Mouse (Mus musculus): ENCODE results near the gene Rps11. TPM values are rescaled to one million over a fixed set of nuclear protein-coding genes. Genes with fewer than 3 reads are reported as not detected.
"Not testable (repeated sequence)": the region's sequence is repeated elsewhere in the genome, so short reads cannot be mapped to it uniquely, and the experiment has no call there.

Rps11 gene
- polyA plus RNA-seq, 1 experiment from 2014 or later: 1,484 TPM

GRCm38 (mm10) chr7:45119780-45120709, 4.2 kb downstream of the Rps11 start:
- Histone ChIP-seq H3K27ac (peak overlapping the region; percentile 35; the same call in 1 of the 2 replicates), H3K4me1 (peaks cover 29% of the 10 kb centered on the region), H3K9me3 (no peaks in the 10 kb centered on the region), H3K36me3 (peaks cover 44% of the 10 kb centered on the region), H3K27me3 (no peaks in the 10 kb centered on the region), H3K4me2 (no peak overlapping the region), H3K4me3 (no peak overlapping the region), H3K9ac (no peak overlapping the region)
- 76% methylated on average over 5 of the region's 5 CpGs for WGBS
- ATAC-seq (ENCODE audit: insufficient number of reproducible peaks, low FRiP score, low TSS enrichment, low read depth): no peak

- Histone ChIP-seq H3K4me3 (no peak overlapping the region), H3K27ac (no peak overlapping the region), H3K9me3 (no peaks in the 10 kb centered on the region), H3K4me1 (peaks cover 23% of the 10 kb centered on the region), H3K9ac (no peak overlapping the region), H3K27me3 (no peaks in the 10 kb centered on the region), H3K36me3 (peaks cover 43% of the 10 kb centered on the region), H3K4me2 (no peak overlapping the region)
- no peak for ATAC-seq (ENCODE audit: insufficient number of reproducible peaks, low FRiP score, low TSS enrichment, low read depth)
- 84% methylated on average over 6 of the region's 6 CpGs for WGBS
Observed at GRCm38 (mm10) chr7:45118336-45118735, 5.9 kb downstream of the Rps11 start.

- Histone ChIP-seq H3K4me1 (peaks cover 15% of the 10 kb centered on the region), H3K4me3 (no peak overlapping the region), H3K27me3 (no peaks in the 10 kb centered on the region), H3K9ac (no peak overlapping the region), H3K9me3 (no peaks in the 10 kb centered on the region), H3K4me2 (no peak overlapping the region), H3K27ac (no peak overlapping the region), H3K36me3 (peaks cover 36% of the 10 kb centered on the region)
- ATAC-seq (ENCODE audit: insufficient number of reproducible peaks, low FRiP score, low TSS enrichment, low read depth): no peak
- 83% methylated on average over 8 of the region's 8 CpGs for WGBS
Observed at GRCm38 (mm10) chr7:45117566-45117965, 6.7 kb downstream of the Rps11 start.

- Histone ChIP-seq H3K9me3 (no peaks in the 10 kb centered on the region), H3K4me1 (no peaks in the 10 kb centered on the region), H3K27me3 (no peaks in the 10 kb centered on the region), H3K9ac (no peak overlapping the region), H3K4me3 (no peak overlapping the region), H3K27ac (no peak overlapping the region), H3K36me3 (no peaks in the 10 kb centered on the region), H3K4me2 (no peak overlapping the region)
- 74% methylated on average over 2 of the region's 2 CpGs for WGBS
- ATAC-seq (ENCODE audit: insufficient number of reproducible peaks, low FRiP score, low TSS enrichment, low read depth): no peak
Observed at GRCm38 (mm10) chr7:45113476-45113875, 10.8 kb downstream of the Rps11 start.

GRCm38 (mm10) chr7:45112529-45112928, 11.7 kb downstream of the Rps11 start:
- Histone ChIP-seq H3K27me3 (no peaks in the 10 kb centered on the region), H3K27ac (no peak overlapping the region), H3K36me3 (no peaks in the 10 kb centered on the region), H3K9ac (no peak overlapping the region), H3K4me1 (no peaks in the 10 kb centered on the region), H3K4me3 (no peak overlapping the region), H3K4me2 (no peak overlapping the region), H3K9me3 (no peaks in the 10 kb centered on the region)
- ATAC-seq (ENCODE audit: insufficient number of reproducible peaks, low FRiP score, low TSS enrichment, low read depth): no peak
- 72% methylated on average over 3 of the region's 3 CpGs for WGBS

GRCm38 (mm10) chr7:45111940-45112339, 12.3 kb downstream of the Rps11 start:
- Histone ChIP-seq H3K4me3 (no peak overlapping the region), H3K27me3 (no peaks in the 10 kb centered on the region), H3K4me2 (no peak overlapping the region), H3K4me1 (no peaks in the 10 kb centered on the region), H3K36me3 (no peaks in the 10 kb centered on the region), H3K9me3 (no peaks in the 10 kb centered on the region), H3K9ac (no peak overlapping the region), H3K27ac (no peak overlapping the region)
- no peak for ATAC-seq (ENCODE audit: insufficient number of reproducible peaks, low FRiP score, low TSS enrichment, low read depth)
- WGBS: 34% methylated on average over 2 of the region's 2 CpGs

GRCm38 (mm10) chr7:45110089-45110488, 14.2 kb downstream of the Rps11 start:
- not testable (repeated sequence) for H3K36me3 ChIP-seq; H3K4me3 ChIP-seq; H3K4me2 ChIP-seq; H3K27me3 ChIP-seq; H3K27ac ChIP-seq; H3K4me1 ChIP-seq; H3K9ac ChIP-seq; ATAC-seq (ENCODE audit: insufficient number of reproducible peaks, low FRiP score, low TSS enrichment, low read depth); H3K9me3 ChIP-seq
- WGBS: 87% methylated on average over 4 of the region's 4 CpGs

GRCm38 (mm10) chr7:45107052-45107645, 17.1 kb downstream of the Rps11 start:
- Histone ChIP-seq H3K4me2 (no peak overlapping the region), H3K4me3 (no peak overlapping the region), H3K36me3 (no peaks in the 10 kb centered on the region), H3K9me3 (no peaks in the 10 kb centered on the region), H3K27ac (no peak overlapping the region), H3K9ac (no peak overlapping the region), H3K27me3 (no peaks in the 10 kb centered on the region), H3K4me1 (peaks cover 23% of the 10 kb centered on the region)
- no peak for ATAC-seq (ENCODE audit: insufficient number of reproducible peaks, low FRiP score, low TSS enrichment, low read depth)
- WGBS: 66% methylated on average over 5 of the region's 5 CpGs

- no peak for ATAC-seq (ENCODE audit: insufficient number of reproducible peaks, low FRiP score, low TSS enrichment, low read depth)
- no peak overlapping the region for H3K27ac ChIP-seq
- no peaks in the 10 kb centered on the region for H3K9me3 ChIP-seq
- H3K9ac ChIP-seq: no peak overlapping the region
- WGBS: 55% methylated on average over 6 of the region's 6 CpGs
- no peaks in the 10 kb centered on the region for H3K27me3 ChIP-seq
- H3K36me3 ChIP-seq: no peaks in the 10 kb centered on the region
- H3K4me1 ChIP-seq: peaks cover 28% of the 10 kb centered on the region
- H3K4me2 ChIP-seq: no peak overlapping the region
- H3K4me3 ChIP-seq: no peak overlapping the region
Observed at GRCm38 (mm10) chr7:45106441-45106840, 17.8 kb downstream of the Rps11 start.

- Histone ChIP-seq H3K4me3 (no peak overlapping the region), H3K27ac (no peak overlapping the region), H3K4me2 (no peak overlapping the region), H3K36me3 (no peaks in the 10 kb centered on the region), H3K9me3 (no peaks in the 10 kb centered on the region), H3K27me3 (no peaks in the 10 kb centered on the region), H3K4me1 (peaks cover 28% of the 10 kb centered on the region), H3K9ac (no peak overlapping the region)
- 68% methylated on average over 8 of the region's 8 CpGs for WGBS
- no peak for ATAC-seq (ENCODE audit: insufficient number of reproducible peaks, low FRiP score, low TSS enrichment, low read depth)
Observed at GRCm38 (mm10) chr7:45105491-45105890, 18.7 kb downstream of the Rps11 start.

GRCm38 (mm10) chr7:45104941-45105340, 19.3 kb downstream of the Rps11 start:
- Histone ChIP-seq H3K27me3 (no peaks in the 10 kb centered on the region), H3K4me3 (no peak overlapping the region), H3K4me1 (peaks cover 28% of the 10 kb centered on the region), H3K9me3 (no peaks in the 10 kb centered on the region), H3K4me2 (no peak overlapping the region), H3K36me3 (no peaks in the 10 kb centered on the region), H3K9ac (no peak overlapping the region), H3K27ac (no peak overlapping the region)
- no peak for ATAC-seq (ENCODE audit: insufficient number of reproducible peaks, low FRiP score, low TSS enrichment, low read depth)
- WGBS: 78% methylated on average over 5 of the region's 5 CpGs

GRCm38 (mm10) chr7:45103652-45104180, 20.5 kb downstream of the Rps11 start, which contains the start of gene Fcgrt:
Gene Fcgrt (minus strand): TSS chr7:45103851.
- Histone ChIP-seq H3K9me3 (no peaks in the 10 kb centered on the region), H3K27me3 (no peaks in the 10 kb centered on the region), H3K4me2 (peak within 1 kb of the TSS; percentile 56), H3K4me3 (peak within 1 kb of the TSS; percentile 39), H3K36me3 (0 out of 2 replicates have a peak, but pooled peaks cover 2% of the 10 kb centered on the region), H3K4me1 (peaks cover 28% of the 10 kb centered on the region), H3K27ac (peak within 1 kb of the TSS; percentile 96), H3K9ac (peak within 1 kb of the TSS; percentile 54)
- ATAC-seq (ENCODE audit: insufficient number of reproducible peaks, low FRiP score, low TSS enrichment, low read depth): peak; percentile 91
- 13% methylated on average over 7 of the region's 7 CpGs for WGBS

Measured in limb, embryonic 15.5 days (tissue).